Mouse (Mus musculus) liver, embryonic 11.5 days (tissue): Measurements from ENCODE around the gene Mef2d. TPM values are rescaled to one million over a fixed set of nuclear protein-coding genes. Genes with fewer than 3 reads are reported as not detected.
A peak's percentile ranks its signal among the peaks of the same experiment; 100 is the strongest.

Experiments used
- ATAC-seq: fragments of 200-750 bp; cut with Nextera tagmentation; replicated peaks from 2 replicates; pipeline ENCODE4 v1.8.0; 2017; ENCODE audit warnings: moderate number of reproducible peaks, mild to moderate bottlenecking, moderate TSS enrichment, moderate library complexity; ENCODE audit not compliant: low FRiP score
- DNase-seq: peaks from one replicate; pipeline ENCODE4 v3.0.0-alpha.2; 2017; ENCODE audit warnings: low spot score
- H3K27ac ChIP-seq: fragments of 300-500 bp; sonication (generic); 2 replicates; pipeline ENCODE4 v1.5.1; 2014; ENCODE audit warnings: mild to moderate bottlenecking, low read depth, low read length, control low read depth
- H3K27me3 ChIP-seq: fragments of 300-500 bp; sonication (generic); replicated peaks from 2 replicates; pipeline ENCODE4 v1.6.1; 2014; ENCODE audit warnings: low read length, mixed read lengths; ENCODE audit not compliant: control insufficient read depth, insufficient read depth
- H3K36me3 ChIP-seq: fragments of 300-500 bp; sonication (generic); 2 replicates; pipeline ENCODE4 v1.6.1; 2014; ENCODE audit warnings: mild to moderate bottlenecking, low read length, moderate library complexity, mixed read lengths; ENCODE audit not compliant: control insufficient read depth, insufficient read depth
- H3K4me1 ChIP-seq: fragments of 300-500 bp; sonication (generic); replicated peaks from 2 replicates; pipeline ENCODE4 v1.6.1; 2014; ENCODE audit warnings: low read length, mixed read lengths; ENCODE audit not compliant: control insufficient read depth, insufficient read depth
- H3K4me2 ChIP-seq: fragments of 300-500 bp; sonication (generic); 2 replicates; pipeline ENCODE4 v1.6.1; 2014; ENCODE audit warnings: mild to moderate bottlenecking, control low read depth, moderate library complexity
- H3K4me3 ChIP-seq: fragments of 300-500 bp; sonication (generic); 2 replicates; pipeline ENCODE4 v1.5.1; 2014; ENCODE audit warnings: low read depth, low read length, control low read depth
- H3K9ac ChIP-seq: fragments of 300-500 bp; sonication (generic); 2 replicates; pipeline ENCODE4 v1.6.1; 2014; ENCODE audit warnings: low read depth, low read length, control low read depth
- H3K9me3 ChIP-seq: fragments of 300-500 bp; sonication (generic); 2 replicates; pipeline ENCODE4 v1.6.1; 2016; ENCODE audit warnings: low read length, inconsistent platforms, mixed read lengths; ENCODE audit not compliant: control insufficient read depth
- WGBS: fragments of 180-500 bp; shearing (Covaris S2); extraction: QIAGEN DNeasy Blood & Tissue Kit; methylation state at CpG from one replicate; pipeline ENCODE4 v1.1.7; 2014; 5-methylcytosine and 5-hydroxymethylcytosine counted together
- polyA plus RNA-seq: library from polyadenylated mRNA; unstranded; fragments of >200 nt; fragmentation: Nextera tagmentation; extraction: Ambion mirVana; gene quantifications from 2 replicates; pipeline ENCODE4 v1.2.1, GENCODE M21; 2014

Mef2d gene
- polyA plus RNA-seq, 1 experiment from 2014 or later = 28.0 TPM

DNA sequence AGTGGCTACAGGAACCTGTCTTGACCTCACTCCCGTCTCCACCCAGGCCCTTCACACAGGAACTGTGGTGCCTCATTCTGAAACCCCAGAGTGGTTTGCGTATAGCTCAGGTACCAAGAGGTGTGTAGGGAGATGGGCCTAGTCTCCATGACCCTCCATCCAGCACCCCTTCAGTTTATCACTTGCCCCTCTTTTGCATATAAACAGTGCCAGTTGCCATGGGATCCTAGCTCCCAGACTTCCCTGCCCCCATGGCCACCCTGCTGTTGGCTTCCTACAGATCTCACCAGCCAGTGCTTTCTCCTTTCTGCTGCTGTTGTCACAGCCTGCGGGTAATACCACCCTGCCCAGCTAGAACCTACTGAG lies 8.8 kb downstream of the Mef2d start:
- H3K9ac ChIP-seq = peak overlapping the region; percentile 43; the same call in 1 of the 2 replicates

DNA sequence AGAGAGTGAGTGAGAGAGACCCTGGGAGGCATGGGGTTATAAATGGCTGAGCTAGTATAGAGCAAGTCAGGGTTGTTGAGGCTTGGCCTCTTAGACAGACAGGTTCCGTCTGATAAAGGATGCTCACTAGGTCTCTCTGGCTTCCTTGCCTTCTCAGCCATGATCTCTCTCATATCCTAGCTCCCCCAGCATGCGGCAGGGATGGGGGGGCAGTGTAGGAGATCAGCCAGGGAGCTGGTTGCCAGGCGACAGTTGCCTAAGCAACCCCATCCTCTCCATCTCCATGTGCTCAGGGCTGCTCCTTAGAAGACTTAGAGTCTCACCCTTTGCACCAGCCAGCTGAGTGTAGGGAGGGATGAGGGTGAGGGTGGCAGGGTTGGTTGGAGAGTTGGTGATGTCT lies 9.9 kb downstream of the Mef2d start:
- Histone ChIP-seq H3K4me3 (no peak overlapping the region), H3K27me3 (no peaks in the 10 kb centered on the region), H3K27ac (no peak overlapping the region), H3K9ac (no peak overlapping the region), H3K36me3 (peaks cover 7% of the 10 kb centered on the region; the same call in 1 of the 2 replicates), H3K9me3 (no peaks in the 10 kb centered on the region), H3K4me1 (peaks cover 49% of the 10 kb centered on the region), H3K4me2 (no peak overlapping the region)
- no peak for ATAC-seq
- 83% methylated on average over 3 of the region's 3 CpGs for WGBS
- no peak for DNase-seq

More for the DNA sequence above, 8.8 kb downstream of the Mef2d start:
- Histone ChIP-seq H3K27me3 (no peaks in the 10 kb centered on the region), H3K27ac (no peak overlapping the region), H3K4me2 (no peak overlapping the region), H3K36me3 (no peaks in the 10 kb centered on the region; the same call in 1 of the 2 replicates), H3K4me3 (no peak overlapping the region), H3K9me3 (no peaks in the 10 kb centered on the region), H3K4me1 (peaks cover 60% of the 10 kb centered on the region)
- ATAC-seq = no peak
- 60% methylated on average over 3 of the region's 3 CpGs for WGBS
- no peak for DNase-seq

DNA sequence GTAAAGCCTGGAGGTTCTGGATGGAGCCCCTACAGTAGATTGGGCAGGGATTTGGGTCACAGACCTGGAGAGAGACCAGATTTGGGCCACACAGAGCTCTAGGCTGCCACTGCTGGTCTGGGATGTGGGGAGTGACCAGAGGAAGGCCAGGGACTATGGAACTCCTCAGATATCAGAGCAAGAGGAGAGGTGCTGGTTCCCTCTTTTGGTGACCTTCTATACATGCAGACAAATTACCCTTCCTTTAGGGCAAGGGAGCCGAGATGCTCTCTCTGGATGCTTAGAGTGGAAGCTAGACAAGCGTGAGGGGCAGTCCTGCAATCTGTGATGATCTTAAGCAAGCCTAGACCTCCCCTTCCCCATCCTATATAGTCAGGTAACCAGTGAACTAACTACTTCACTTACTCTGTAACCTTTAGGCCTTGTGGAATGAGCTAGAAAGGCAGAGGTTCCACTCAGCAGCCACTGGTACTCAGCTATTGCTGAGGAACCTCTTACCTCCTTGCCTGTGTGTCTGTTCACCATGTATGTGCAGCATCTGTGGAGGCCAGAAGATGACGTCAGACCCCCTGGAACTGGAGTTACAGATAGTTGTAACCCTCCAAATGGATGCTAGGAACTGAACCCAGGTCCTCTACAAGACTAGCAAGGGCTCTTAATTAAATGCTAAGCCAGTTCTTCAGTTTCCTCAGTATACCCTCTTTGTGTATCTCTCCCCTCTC lies 11.3 kb downstream of the Mef2d start:
- Histone ChIP-seq H3K4me2 (no peak overlapping the region), H3K4me3 (no peak overlapping the region), H3K9me3 (no peaks in the 10 kb centered on the region), H3K9ac (no peak overlapping the region), H3K4me1 (peaks cover 35% of the 10 kb centered on the region), H3K36me3 (peaks cover 13% of the 10 kb centered on the region; the same call in 1 of the 2 replicates), H3K27me3 (no peaks in the 10 kb centered on the region), H3K27ac (no peak overlapping the region)
- DNase-seq (no peak), ATAC-seq (no peak)
- WGBS = 81% methylated on average over 3 of the region's 3 CpGs

DNA sequence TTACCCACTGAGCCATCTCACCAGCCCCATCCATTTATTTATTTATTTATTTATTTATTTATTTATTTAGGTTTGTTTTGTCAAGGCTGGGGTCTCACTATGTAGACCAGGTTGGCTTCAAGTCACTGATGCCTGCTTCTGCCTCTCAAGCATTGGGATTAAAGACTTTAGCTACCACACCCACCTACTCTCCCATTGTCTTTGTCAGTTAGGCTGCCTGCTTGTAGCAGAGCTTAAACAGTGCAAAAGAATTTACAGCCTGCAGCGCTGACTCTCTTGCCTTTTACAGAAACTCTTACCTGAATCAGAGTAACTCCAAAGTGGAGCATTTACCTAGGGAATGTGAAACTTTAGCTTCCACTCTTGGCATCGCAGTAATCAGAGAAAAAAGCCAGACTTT lies 12.1 kb downstream of the Mef2d start:
- H3K4me3 ChIP-seq = no peak overlapping the region
- H3K9ac ChIP-seq = no peak overlapping the region
- 81% methylated on average over 2 of the region's 2 CpGs for WGBS
- DNase-seq = no peak
- no peaks in the 10 kb centered on the region for H3K27me3 ChIP-seq
- H3K9me3 ChIP-seq = no peaks in the 10 kb centered on the region
- peaks cover 19% of the 10 kb centered on the region for H3K36me3 ChIP-seq
- no peak for ATAC-seq
- H3K27ac ChIP-seq = no peak overlapping the region
- no peak overlapping the region for H3K4me2 ChIP-seq
- peaks cover 27% of the 10 kb centered on the region for H3K4me1 ChIP-seq

DNA sequence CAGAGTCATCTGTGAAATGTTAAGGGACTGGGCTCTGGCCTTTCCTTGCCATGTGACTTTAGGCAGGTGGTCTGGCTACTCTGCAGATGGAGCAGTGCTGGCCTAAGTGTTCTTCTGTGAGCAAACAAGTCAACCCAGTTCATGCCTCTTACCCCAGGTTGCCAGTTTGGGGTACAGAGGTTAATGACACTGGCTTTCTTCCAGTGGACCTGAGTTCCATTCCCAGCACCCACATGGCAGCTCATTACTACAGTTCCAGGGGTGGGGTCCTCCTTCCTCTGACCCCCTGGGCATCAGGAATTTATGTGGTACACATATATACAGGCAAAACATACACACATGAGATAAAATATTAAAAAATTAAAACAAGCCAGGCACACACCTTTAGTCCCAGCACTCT lies 14.6 kb downstream of the Mef2d start:
- H3K9me3 ChIP-seq = no peaks in the 10 kb centered on the region
- H3K36me3 ChIP-seq = peaks cover 42% of the 10 kb centered on the region
- H3K4me1 ChIP-seq = peaks cover 4% of the 10 kb centered on the region
- no peak overlapping the region for H3K27ac ChIP-seq
- no peaks in the 10 kb centered on the region for H3K27me3 ChIP-seq
- H3K9ac ChIP-seq = no peak overlapping the region
- no peak for DNase-seq
- H3K4me2 ChIP-seq = no peak overlapping the region
- ATAC-seq = no peak
- H3K4me3 ChIP-seq = no peak overlapping the region

DNA sequence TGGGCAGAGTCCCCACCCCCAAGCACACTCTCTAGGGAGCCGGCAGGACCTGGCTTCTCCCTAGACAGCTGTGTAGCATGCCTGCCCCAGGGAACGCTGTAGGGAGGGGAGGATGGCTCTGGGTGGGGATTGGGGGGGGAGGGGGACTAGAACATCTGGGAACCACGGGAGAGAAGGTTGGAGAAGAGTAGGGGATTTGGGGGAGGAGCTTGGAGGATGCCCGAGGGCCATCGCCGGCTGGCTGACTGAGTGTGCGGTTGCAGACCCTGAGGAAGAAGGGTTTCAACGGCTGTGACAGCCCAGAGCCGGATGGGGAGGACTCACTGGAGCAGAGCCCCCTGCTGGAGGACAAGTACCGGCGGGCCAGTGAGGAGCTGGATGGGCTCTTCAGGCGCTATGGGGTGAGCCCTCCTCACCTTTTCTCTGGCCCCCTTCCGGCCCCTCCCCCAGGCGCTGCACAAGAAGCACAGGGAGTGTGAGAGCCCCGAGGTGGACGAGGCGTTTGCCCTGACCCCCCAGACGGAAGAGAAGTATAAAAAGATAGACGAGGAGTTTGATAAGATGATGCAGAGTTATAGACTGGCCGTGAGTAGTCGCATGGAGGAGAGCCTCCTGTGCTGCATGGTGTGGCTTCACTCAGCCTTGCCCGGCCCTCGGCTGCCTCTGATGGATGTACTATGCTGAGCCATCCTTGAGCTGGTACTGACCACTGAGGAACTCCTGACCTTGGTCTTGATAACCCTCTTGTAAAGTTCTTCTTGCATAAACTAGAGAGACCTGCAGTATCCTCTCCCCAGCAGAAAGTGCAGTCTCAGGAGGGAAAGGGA lies 15.8 kb downstream of the Mef2d start:
- Histone ChIP-seq H3K36me3 (peaks cover 53% of the 10 kb centered on the region), H3K4me2 (no peak overlapping the region), H3K27ac (no peak overlapping the region), H3K9ac (no peak overlapping the region), H3K4me1 (peaks cover 2% of the 10 kb centered on the region; the same call in 1 of the 2 replicates), H3K9me3 (no peaks in the 10 kb centered on the region), H3K4me3 (no peak overlapping the region), H3K27me3 (no peaks in the 10 kb centered on the region)
- ATAC-seq = peak; percentile 52; the same call in 1 of the 2 replicates
- DNase-seq = peak; percentile 62
- 34% methylated on average over 23 of the region's 23 CpGs for WGBS

DNA sequence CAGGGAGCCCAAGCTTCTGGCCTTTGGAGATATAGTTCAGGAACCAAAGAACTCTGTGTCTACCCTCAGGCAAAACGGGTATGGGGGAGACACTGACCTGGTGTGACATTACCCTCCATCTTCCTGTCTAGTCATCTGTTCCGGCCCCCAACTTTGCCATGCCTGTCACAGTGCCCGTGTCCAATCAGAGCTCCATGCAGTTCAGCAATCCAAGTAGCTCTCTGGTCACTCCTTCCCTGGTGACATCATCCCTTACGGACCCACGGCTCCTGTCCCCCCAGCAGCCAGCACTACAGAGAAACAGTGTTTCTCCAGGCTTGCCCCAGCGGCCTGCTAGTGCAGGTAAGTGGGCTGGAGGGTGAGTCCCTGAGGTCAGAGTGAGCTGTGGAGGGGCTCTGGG lies 16.8 kb downstream of the Mef2d start:
- H3K9ac ChIP-seq = no peak overlapping the region
- H3K9me3 ChIP-seq = no peaks in the 10 kb centered on the region
- ATAC-seq (no peak), DNase-seq (no peak)
- H3K4me3 ChIP-seq = no peak overlapping the region
- 81% methylated on average over 6 of the region's 6 CpGs for WGBS
- H3K27me3 ChIP-seq = no peaks in the 10 kb centered on the region
- peaks cover 58% of the 10 kb centered on the region for H3K36me3 ChIP-seq
- no peak overlapping the region for H3K4me2 ChIP-seq
- H3K27ac ChIP-seq = no peak overlapping the region
- peaks cover 2% of the 10 kb centered on the region; the same call in 1 of the 2 replicates for H3K4me1 ChIP-seq

DNA sequence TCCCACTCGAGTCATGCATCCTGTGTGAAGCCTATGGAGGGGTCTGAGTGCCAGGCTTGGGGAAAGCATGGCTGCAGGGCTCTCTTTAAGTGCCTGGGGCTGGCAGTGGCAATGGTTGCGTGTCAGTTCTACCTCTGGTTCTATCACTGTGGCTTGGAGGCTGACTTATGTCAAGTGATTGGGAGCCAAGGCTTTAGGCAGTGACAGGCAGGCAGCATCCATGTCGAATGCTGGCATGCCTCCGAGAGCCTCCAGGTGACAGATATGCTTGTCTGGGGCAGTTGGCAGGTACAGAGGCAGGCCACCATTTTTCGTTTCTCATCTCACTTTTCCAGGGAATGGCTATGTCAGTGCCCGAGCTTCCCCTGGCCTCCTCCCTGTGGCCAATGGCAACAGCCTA lies 18.7 kb downstream of the Mef2d start:
- 87% methylated on average over 6 of the region's 6 CpGs for WGBS
- DNase-seq (no peak), ATAC-seq (no peak)
- H3K36me3 ChIP-seq = peaks cover 69% of the 10 kb centered on the region
- no peak overlapping the region for H3K4me2 ChIP-seq
- no peak overlapping the region for H3K4me3 ChIP-seq
- H3K9ac ChIP-seq = no peak overlapping the region
- H3K27ac ChIP-seq = no peak overlapping the region
- H3K9me3 ChIP-seq = no peaks in the 10 kb centered on the region
- no peaks in the 10 kb centered on the region; the same call in 1 of the 2 replicates for H3K4me1 ChIP-seq
- no peaks in the 10 kb centered on the region for H3K27me3 ChIP-seq
